Mouse (Mus musculus) embryonic facial prominence, embryonic 13.5 days (tissue): ENCODE results near the gene Exosc8. TPM values are rescaled to one million over a fixed set of nuclear protein-coding genes. Genes with fewer than 3 reads are reported as not detected.

Experiments used
- ATAC-seq: fragments of 200-750 bp; cut with Nextera tagmentation; 2 replicates; pipeline ENCODE4 v1.8.0; 2017; ENCODE audit warnings: low read depth; ENCODE audit not compliant: insufficient number of reproducible peaks, insufficient read depth, low FRiP score, low TSS enrichment
- H3K27ac ChIP-seq: fragments of 300-500 bp; sonication (generic); 2 replicates; pipeline ENCODE4 v1.5.1; 2015; ENCODE audit warnings: moderate library complexity, mild to moderate bottlenecking, inconsistent platforms
- H3K27me3 ChIP-seq: fragments of 300-500 bp; sonication (generic); 2 replicates; pipeline ENCODE4 v1.6.1; 2015; ENCODE audit warnings: mild to moderate bottlenecking, inconsistent platforms
- H3K36me3 ChIP-seq: fragments of 300-500 bp; sonication (generic); 2 replicates; pipeline ENCODE4 v1.6.1; 2015; ENCODE audit warnings: mild to moderate bottlenecking, inconsistent platforms
- H3K4me1 ChIP-seq: fragments of 300-500 bp; sonication (generic); 2 replicates; pipeline ENCODE4 v1.6.1; 2015; ENCODE audit warnings: inconsistent platforms
- H3K4me2 ChIP-seq: fragments of 300-500 bp; sonication (generic); 2 replicates; pipeline ENCODE4 v1.6.1; 2015; ENCODE audit warnings: moderate library complexity, mild to moderate bottlenecking, inconsistent platforms
- H3K4me3 ChIP-seq: fragments of 300-500 bp; sonication (generic); 2 replicates; pipeline ENCODE4 v1.5.1; 2015; ENCODE audit warnings: mild to moderate bottlenecking, inconsistent platforms
- H3K9ac ChIP-seq: fragments of 300-500 bp; sonication (generic); 2 replicates; pipeline ENCODE4 v1.6.1; 2015; ENCODE audit warnings: mild to moderate bottlenecking, inconsistent platforms
- H3K9me3 ChIP-seq: fragments of 300-500 bp; sonication (generic); 2 replicates; pipeline ENCODE4 v1.6.1; 2016; ENCODE audit warnings: inconsistent platforms
- WGBS: fragments of 180-500 bp; shearing (Covaris S2); methylation state at CpG from one replicate; pipeline ENCODE4 v1.1.7; 2015; ENCODE audit warnings: mixed read lengths; 5-methylcytosine and 5-hydroxymethylcytosine counted together
- polyA plus RNA-seq: library from polyadenylated mRNA; unstranded; fragments of >200 nt; fragmentation: Nextera tagmentation; extraction: Ambion mirVana; gene quantifications from 2 replicates; pipeline ENCODE4 v1.2.1, GENCODE M21; 2015

Gene Exosc8
- polyA plus RNA-seq, 1 experiment from 2014 or later, result 137 TPM

GRCm38 (mm10) chr3:54734411-54735246 lies 564 bp downstream of the Exosc8 start:
- H3K4me1 ChIP-seq, result peaks cover 21% of the 10 kb centered on the region
- peak overlapping the region; percentile 93 for H3K4me3 ChIP-seq
- peak; percentile 92 for ATAC-seq
- no peaks in the 10 kb centered on the region for H3K27me3 ChIP-seq
- peaks cover 50% of the 10 kb centered on the region for H3K36me3 ChIP-seq
- peak overlapping the region; percentile 99 for H3K27ac ChIP-seq
- H3K4me2 ChIP-seq, result peak overlapping the region; percentile 86
- under 1% methylated on average over 84 of the region's 84 CpGs for WGBS
- no peaks in the 10 kb centered on the region for H3K9me3 ChIP-seq
- peak overlapping the region; percentile 96 for H3K9ac ChIP-seq

- Histone ChIP-seq H3K4me2 (no peak overlapping the region), H3K27me3 (no peaks in the 10 kb centered on the region), H3K9ac (no peak overlapping the region), H3K36me3 (peaks cover 59% of the 10 kb centered on the region), H3K9me3 (no peaks in the 10 kb centered on the region), H3K4me1 (peaks cover 21% of the 10 kb centered on the region), H3K4me3 (no peak overlapping the region), H3K27ac (no peak overlapping the region)
- ATAC-seq, result no peak
- WGBS, result 95% methylated on average over 4 of the region's 4 CpGs
These were observed 2.8 kb downstream of the Exosc8 start for GRCm38 (mm10) chr3:54732371-54732770.

GRCm38 (mm10) chr3:54731626-54732150 lies 3.5 kb downstream of the Exosc8 start:
- no peak overlapping the region for H3K9ac ChIP-seq
- no peaks in the 10 kb centered on the region for H3K27me3 ChIP-seq
- H3K4me3 ChIP-seq, result no peak overlapping the region
- peaks cover 21% of the 10 kb centered on the region for H3K4me1 ChIP-seq
- 76% methylated on average over 8 of the region's 8 CpGs for WGBS
- ATAC-seq, result no peak
- H3K27ac ChIP-seq, result no peak overlapping the region
- no peaks in the 10 kb centered on the region for H3K9me3 ChIP-seq
- H3K4me2 ChIP-seq, result no peak overlapping the region
- peaks cover 65% of the 10 kb centered on the region for H3K36me3 ChIP-seq

- H3K27ac ChIP-seq, result no peak overlapping the region
- 88% methylated on average over 6 of the region's 6 CpGs for WGBS
- peaks cover 6% of the 10 kb centered on the region for H3K4me1 ChIP-seq
- peaks cover 83% of the 10 kb centered on the region for H3K36me3 ChIP-seq
- no peak overlapping the region for H3K4me3 ChIP-seq
- ATAC-seq, result no peak
- H3K4me2 ChIP-seq, result no peak overlapping the region
- H3K9me3 ChIP-seq, result no peaks in the 10 kb centered on the region
- no peak overlapping the region for H3K9ac ChIP-seq
- no peaks in the 10 kb centered on the region for H3K27me3 ChIP-seq
These were observed 7.1 kb downstream of the Exosc8 start for GRCm38 (mm10) chr3:54728100-54728499.

- Histone ChIP-seq H3K9ac (no peak overlapping the region), H3K4me1 (0 out of 2 replicates have a peak, but pooled peaks cover under 1% of the 10 kb centered on the region), H3K4me3 (no peak overlapping the region), H3K36me3 (peaks cover 83% of the 10 kb centered on the region), H3K9me3 (no peaks in the 10 kb centered on the region), H3K27ac (no peak overlapping the region), H3K27me3 (no peaks in the 10 kb centered on the region), H3K4me2 (no peak overlapping the region)
- ATAC-seq, result no peak
- 99% methylated on average over 2 of the region's 2 CpGs for WGBS
These were observed 7.6 kb downstream of the Exosc8 start for GRCm38 (mm10) chr3:54727588-54727987.

GRCm38 (mm10) chr3:54725344-54725743 lies 9.8 kb downstream of the Exosc8 start:
- Histone ChIP-seq H3K9ac (no peak overlapping the region), H3K36me3 (peaks cover 82% of the 10 kb centered on the region), H3K4me2 (no peak overlapping the region), H3K4me1 (no peaks in the 10 kb centered on the region), H3K27me3 (no peaks in the 10 kb centered on the region), H3K27ac (no peak overlapping the region), H3K4me3 (no peak overlapping the region), H3K9me3 (no peaks in the 10 kb centered on the region)
- WGBS, result 84% methylated on average over 2 of the region's 2 CpGs
- ATAC-seq, result no peak

GRCm38 (mm10) chr3:54723741-54724500 lies 11.3 kb downstream of the Exosc8 start:
- no peak for ATAC-seq
- Histone ChIP-seq H3K4me1 (no peaks in the 10 kb centered on the region), H3K9me3 (no peaks in the 10 kb centered on the region), H3K27me3 (no peaks in the 10 kb centered on the region), H3K27ac (no peak overlapping the region), H3K4me3 (no peak overlapping the region), H3K36me3 (peaks cover 75% of the 10 kb centered on the region), H3K4me2 (no peak overlapping the region), H3K9ac (no peak overlapping the region)
- WGBS, result 92% methylated on average over 10 of the region's 10 CpGs

GRCm38 (mm10) chr3:54718947-54719346 lies 16.2 kb downstream of the Exosc8 start:
- 63% methylated on average over 3 of the region's 3 CpGs for WGBS
- no peaks in the 10 kb centered on the region for H3K4me1 ChIP-seq

GRCm38 (mm10) chr3:54717348-54717747 lies 17.8 kb downstream of the Exosc8 start:
- no peaks in the 10 kb centered on the region for H3K27me3 ChIP-seq
- WGBS, result 85% methylated on average over 6 of the region's 6 CpGs
- no peak for ATAC-seq
- no peaks in the 10 kb centered on the region for H3K9me3 ChIP-seq
- no peak overlapping the region for H3K9ac ChIP-seq
- no peaks in the 10 kb centered on the region for H3K4me1 ChIP-seq
- H3K4me3 ChIP-seq, result no peak overlapping the region
- H3K27ac ChIP-seq, result no peak overlapping the region
- peaks cover 71% of the 10 kb centered on the region for H3K36me3 ChIP-seq
- no peak overlapping the region for H3K4me2 ChIP-seq

More at GRCm38 (mm10) chr3:54718947-54719346, 16.2 kb downstream of the Exosc8 start:
- Histone ChIP-seq H3K4me3 (no peak overlapping the region), H3K4me2 (no peak overlapping the region), H3K9me3 (no peaks in the 10 kb centered on the region), H3K27ac (no peak overlapping the region), H3K36me3 (peaks cover 81% of the 10 kb centered on the region), H3K27me3 (no peaks in the 10 kb centered on the region), H3K9ac (no peak overlapping the region)
- ATAC-seq, result no peak

GRCm38 (mm10) chr3:54715461-54715860 lies 19.7 kb downstream of the Exosc8 start:
- peaks cover 70% of the 10 kb centered on the region for H3K36me3 ChIP-seq

GRCm38 (mm10) chr3:54714253-54714652 lies 20.9 kb downstream of the Exosc8 start, which contains the start of gene Gm21958:
Gene Gm21958 (minus strand): TSS chr3:54714353.
- H3K27ac ChIP-seq, result no peak within 1 kb of the TSS
- ATAC-seq, result no peak
- H3K9me3 ChIP-seq, result no peaks in the 10 kb centered on the region
- H3K4me3 ChIP-seq, result no peak within 1 kb of the TSS
- H3K4me2 ChIP-seq, result no peak within 1 kb of the TSS
- no peak within 1 kb of the TSS for H3K9ac ChIP-seq
- no peaks in the 10 kb centered on the region for H3K27me3 ChIP-seq
- peaks cover 77% of the 10 kb centered on the region for H3K36me3 ChIP-seq
- no peaks in the 10 kb centered on the region for H3K4me1 ChIP-seq
- WGBS, result 93% methylated on average over 6 of the region's 6 CpGs

More at GRCm38 (mm10) chr3:54715461-54715860, 19.7 kb downstream of the Exosc8 start:
- H3K9me3 ChIP-seq, result no peaks in the 10 kb centered on the region
- no peak overlapping the region for H3K27ac ChIP-seq
- H3K4me3 ChIP-seq, result no peak overlapping the region
- WGBS, result 93% methylated on average over 6 of the region's 6 CpGs
- H3K4me2 ChIP-seq, result no peak overlapping the region
- ATAC-seq, result no peak
- H3K4me1 ChIP-seq, result no peaks in the 10 kb centered on the region
- no peaks in the 10 kb centered on the region for H3K27me3 ChIP-seq
- H3K9ac ChIP-seq, result no peak overlapping the region
